Mouse (Mus musculus): Measurements from ENCODE around the gene Soat2. TPM values are rescaled to one million over a fixed set of nuclear protein-coding genes. Genes with fewer than 3 reads are reported as not detected.

The Soat2 gene
- polyA plus RNA-seq, 1 experiment, result 4.1 TPM

- TF ChIP-seq POLR2A (IDR thresholded peaks at IDR 0.05; ENCODE audit: control insufficient read depth, extremely low read depth, insufficient read depth, low read length, poor library complexity), result no peak
- TF ChIP-seq CTCF (IDR thresholded peaks at IDR 0.05; ENCODE audit: borderline replicate concordance, control insufficient read depth, extremely low read depth, insufficient read depth, low read length, poor library complexity), result no peak
- Histone ChIP-seq H3K27me3 (ENCODE audit: control insufficient read depth, insufficient read depth, low read length) (no peaks in the 10 kb centered on the region), H3K4me1 (replicated peaks; ENCODE audit: control insufficient read depth, insufficient read depth, low read length) (peaks cover 11% of the 10 kb centered on the region), H3K4me3 (ENCODE audit: control insufficient read depth, insufficient read depth, low read length) (peak overlapping the region; percentile 93), H3K27ac (ENCODE audit: control insufficient read depth, insufficient read depth, low read length) (no peak overlapping the region), H3K36me3 (ENCODE audit: control insufficient read depth, insufficient read depth, low read length) (peaks cover 14% of the 10 kb centered on the region)
- no peak for DNase-seq
- WGBS, result 3% methylated on average over 35 of the region's 35 CpGs
These were observed 14.7 kb upstream of the Soat2 start for GRCm38 (mm10) chr15:102135522-102136128.

- peak; percentile 99 for DNase-seq
- no peaks in the 10 kb centered on the region for H3K27me3 ChIP-seq (ENCODE audit: control insufficient read depth, insufficient read depth, low read length)
- 1% methylated on average over 50 of the region's 50 CpGs for WGBS
- peak within 1 kb of the TSS; percentile 94 for H3K4me3 ChIP-seq (ENCODE audit: control insufficient read depth, insufficient read depth, low read length)
- H3K27ac ChIP-seq (ENCODE audit: control insufficient read depth, insufficient read depth, low read length), result no peak within 1 kb of the TSS
- H3K36me3 ChIP-seq (ENCODE audit: control insufficient read depth, insufficient read depth, low read length), result peaks cover 11% of the 10 kb centered on the region
- peaks cover 11% of the 10 kb centered on the region for H3K4me1 ChIP-seq (replicated peaks; ENCODE audit: control insufficient read depth, insufficient read depth, low read length)
- TF ChIP-seq CTCF (IDR thresholded peaks at IDR 0.05; ENCODE audit: borderline replicate concordance, control insufficient read depth, extremely low read depth, insufficient read depth, low read length, poor library complexity) (0 out of 2 replicates have a peak, but pooled peaks have one; percentile 56), POLR2A (IDR thresholded peaks at IDR 0.05; ENCODE audit: control insufficient read depth, extremely low read depth, insufficient read depth, low read length, poor library complexity) (peak; percentile 81)
These were observed 14.1 kb upstream of the Soat2 start, which contains the start of gene Spryd3 for GRCm38 (mm10) chr15:102136129-102136758. Gene Spryd3 (minus strand): TSS chr15:102136234.

- WGBS, result 92% methylated on average over 5 of the region's 5 CpGs
- Histone ChIP-seq H3K27ac (ENCODE audit: control insufficient read depth, insufficient read depth, low read length) (no peak overlapping the region), H3K36me3 (ENCODE audit: control insufficient read depth, insufficient read depth, low read length) (no peaks in the 10 kb centered on the region), H3K4me3 (ENCODE audit: control insufficient read depth, insufficient read depth, low read length) (no peak overlapping the region), H3K4me1 (replicated peaks; ENCODE audit: control insufficient read depth, insufficient read depth, low read length) (peaks cover 4% of the 10 kb centered on the region), H3K27me3 (ENCODE audit: control insufficient read depth, insufficient read depth, low read length) (no peaks in the 10 kb centered on the region; the same call in 1 of the 2 replicates)
- TF ChIP-seq POLR2A (IDR thresholded peaks at IDR 0.05; ENCODE audit: control insufficient read depth, extremely low read depth, insufficient read depth, low read length, poor library complexity), result no peak
- no peak for TF ChIP-seq CTCF (IDR thresholded peaks at IDR 0.05; ENCODE audit: borderline replicate concordance, control insufficient read depth, extremely low read depth, insufficient read depth, low read length, poor library complexity)
- DNase-seq, result no peak
These were observed 9.2 kb upstream of the Soat2 start for GRCm38 (mm10) chr15:102141120-102141519.

GRCm38 (mm10) chr15:102142914-102143912, 7.1 kb upstream of the Soat2 start:
- no peak for DNase-seq
- no peak overlapping the region for H3K4me3 ChIP-seq (ENCODE audit: control insufficient read depth, insufficient read depth, low read length)

GRCm38 (mm10) chr15:102144274-102144711, 6.0 kb upstream of the Soat2 start, which contains the start of gene Igfbp6:
Gene Igfbp6 (plus strand): TSS chr15:102144362.
- Histone ChIP-seq H3K36me3 (ENCODE audit: control insufficient read depth, insufficient read depth, low read length) (no peaks in the 10 kb centered on the region), H3K4me1 (replicated peaks; ENCODE audit: control insufficient read depth, insufficient read depth, low read length) (peaks cover 5% of the 10 kb centered on the region), H3K27ac (ENCODE audit: control insufficient read depth, insufficient read depth, low read length) (no peak within 1 kb of the TSS), H3K27me3 (ENCODE audit: control insufficient read depth, insufficient read depth, low read length) (no peaks in the 10 kb centered on the region; the same call in 1 of the 2 replicates), H3K4me3 (ENCODE audit: control insufficient read depth, insufficient read depth, low read length) (no peak within 1 kb of the TSS)
- DNase-seq, result no peak
- 62% methylated on average over 22 of the region's 22 CpGs for WGBS
- TF ChIP-seq POLR2A (IDR thresholded peaks at IDR 0.05; ENCODE audit: control insufficient read depth, extremely low read depth, insufficient read depth, low read length, poor library complexity) (no peak), CTCF (IDR thresholded peaks at IDR 0.05; ENCODE audit: borderline replicate concordance, control insufficient read depth, extremely low read depth, insufficient read depth, low read length, poor library complexity) (no peak)

More at GRCm38 (mm10) chr15:102142914-102143912, 7.1 kb upstream of the Soat2 start:
- no peaks in the 10 kb centered on the region for H3K36me3 ChIP-seq (ENCODE audit: control insufficient read depth, insufficient read depth, low read length)
- WGBS, result 89% methylated on average over 23 of the region's 23 CpGs
- TF ChIP-seq CTCF (IDR thresholded peaks at IDR 0.05; ENCODE audit: borderline replicate concordance, control insufficient read depth, extremely low read depth, insufficient read depth, low read length, poor library complexity) (no peak), POLR2A (IDR thresholded peaks at IDR 0.05; ENCODE audit: control insufficient read depth, extremely low read depth, insufficient read depth, low read length, poor library complexity) (no peak)
- H3K27ac ChIP-seq (ENCODE audit: control insufficient read depth, insufficient read depth, low read length), result no peak overlapping the region
- H3K27me3 ChIP-seq (ENCODE audit: control insufficient read depth, insufficient read depth, low read length), result no peaks in the 10 kb centered on the region; the same call in 1 of the 2 replicates
- H3K4me1 ChIP-seq (replicated peaks; ENCODE audit: control insufficient read depth, insufficient read depth, low read length), result peaks cover 5% of the 10 kb centered on the region

GRCm38 (mm10) chr15:102144726-102145125, 5.6 kb upstream of the Soat2 start:
- H3K36me3 ChIP-seq (ENCODE audit: control insufficient read depth, insufficient read depth, low read length), result no peaks in the 10 kb centered on the region
- no peak for TF ChIP-seq CTCF (IDR thresholded peaks at IDR 0.05; ENCODE audit: borderline replicate concordance, control insufficient read depth, extremely low read depth, insufficient read depth, low read length, poor library complexity)
- no peak for TF ChIP-seq POLR2A (IDR thresholded peaks at IDR 0.05; ENCODE audit: control insufficient read depth, extremely low read depth, insufficient read depth, low read length, poor library complexity)

More at GRCm38 (mm10) chr15:102144726-102145125, 5.6 kb upstream of the Soat2 start:
- H3K4me1 ChIP-seq (replicated peaks; ENCODE audit: control insufficient read depth, insufficient read depth, low read length), result peaks cover 5% of the 10 kb centered on the region
- no peak overlapping the region for H3K27ac ChIP-seq (ENCODE audit: control insufficient read depth, insufficient read depth, low read length)
- no peak for DNase-seq
- no peaks in the 10 kb centered on the region; the same call in 1 of the 2 replicates for H3K27me3 ChIP-seq (ENCODE audit: control insufficient read depth, insufficient read depth, low read length)
- no peak overlapping the region for H3K4me3 ChIP-seq (ENCODE audit: control insufficient read depth, insufficient read depth, low read length)
- 52% methylated on average over 19 of the region's 19 CpGs for WGBS
